Mouse (Mus musculus): ENCODE results near the gene Tor3a. TPM values are rescaled to one million over a fixed set of nuclear protein-coding genes. Genes with fewer than 3 reads are reported as not detected.

Gene Tor3a
- polyA plus RNA-seq, 1 experiment from 2014 or later: 17.1 TPM

DNA sequence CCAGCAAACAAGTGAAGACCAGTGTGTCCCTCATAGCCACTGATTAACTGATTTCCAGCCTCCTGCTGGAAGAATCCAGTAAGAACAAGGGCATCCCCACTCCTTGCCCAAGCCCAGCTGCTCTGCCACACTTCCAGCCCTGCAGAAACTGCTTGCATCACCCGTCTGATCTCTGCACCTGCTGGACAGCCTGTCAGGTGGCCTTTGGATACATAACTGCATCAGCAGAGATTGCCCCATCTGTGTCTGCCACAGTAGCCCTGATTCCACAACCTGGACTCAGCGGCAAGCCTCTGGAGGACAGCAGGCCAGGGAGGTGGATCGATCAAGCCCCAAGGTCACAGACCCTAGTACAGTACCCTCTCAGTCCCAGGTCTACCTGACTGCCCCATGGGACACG, 16.6 kb downstream of the Tor3a start:
- no peak overlapping the region for H3K4me3 ChIP-seq (ENCODE audit: low read depth, low read length)
- no peak overlapping the region for H3K27ac ChIP-seq (replicated peaks)
- ATAC-seq (ENCODE audit: low FRiP score, low TSS enrichment) (peak; percentile 25; the same call in 1 of the 2 replicates), DNase-seq (ENCODE audit: low spot score) (no peak)
- TF ChIP-seq EP300 (optimal IDR thresholded peaks at IDR 0.05) (no peak), CTCF (IDR thresholded peaks at IDR 0.05; ENCODE audit: low read depth) (peak; percentile 34; the same call in 1 of the 2 replicates)
- no peaks in the 10 kb centered on the region for H3K27me3 ChIP-seq (ENCODE audit: control insufficient read depth, insufficient read depth, low read length)
- peaks cover 2% of the 10 kb centered on the region; the same call in 1 of the 2 replicates for H3K4me1 ChIP-seq (replicated peaks; ENCODE audit: control insufficient read depth, insufficient read depth)
- no peak overlapping the region for H3K4me2 ChIP-seq (replicated peaks; ENCODE audit: low read depth)
- H3K9me3 ChIP-seq (ENCODE audit: control insufficient read depth, low read length): no peaks in the 10 kb centered on the region
- no peaks in the 10 kb centered on the region for H3K36me3 ChIP-seq (ENCODE audit: control insufficient read depth, insufficient read depth, low read length)
- WGBS: 77% methylated on average over 4 of the region's 4 CpGs
- H3K9ac ChIP-seq (ENCODE audit: low read length): no peak overlapping the region

DNA sequence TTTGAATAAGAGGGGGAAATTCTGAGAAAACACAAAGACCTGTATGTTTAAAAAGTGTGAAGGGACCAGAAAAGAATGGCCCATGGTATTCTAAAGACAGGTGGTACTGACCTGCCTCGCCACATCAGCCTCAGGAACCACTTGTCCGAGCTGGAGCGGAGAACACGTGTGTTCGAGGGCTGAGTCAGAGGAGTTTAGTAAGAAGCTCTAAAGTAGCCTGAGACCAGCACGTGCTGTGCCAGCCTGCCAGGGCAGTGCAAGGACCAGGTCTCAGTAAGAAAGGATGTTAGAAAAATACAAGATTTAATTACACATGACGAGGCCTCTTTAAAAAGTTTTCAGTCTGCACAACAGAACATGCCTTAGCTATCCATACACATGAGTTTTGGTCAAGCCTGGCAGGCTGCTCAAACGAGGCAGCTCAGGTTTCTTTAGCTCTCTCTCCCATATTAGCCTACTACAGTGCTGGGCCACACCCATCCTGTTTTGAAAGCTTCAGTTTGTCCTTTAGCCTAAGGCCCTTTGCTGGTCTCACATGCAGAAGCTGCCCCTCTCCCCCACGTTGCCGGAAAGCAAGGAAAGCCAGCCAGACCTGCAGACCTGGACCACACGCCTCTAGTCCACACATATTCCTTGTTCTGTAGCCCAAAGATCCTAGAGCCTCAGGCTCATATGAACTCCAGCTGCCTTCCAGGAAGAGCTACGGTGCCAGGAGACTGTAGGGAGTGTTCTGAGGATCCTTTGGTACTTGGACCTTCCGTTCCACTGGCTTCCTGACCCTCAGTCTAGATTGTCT, 19.2 kb downstream of the Tor3a start:
- no peak overlapping the region for H3K4me2 ChIP-seq (replicated peaks; ENCODE audit: low read depth)
- H3K4me1 ChIP-seq (replicated peaks; ENCODE audit: control insufficient read depth, insufficient read depth): peaks cover 2% of the 10 kb centered on the region; the same call in 1 of the 2 replicates
- WGBS: 62% methylated on average over 13 of the region's 13 CpGs
- peak overlapping the region; percentile 45 for H3K27ac ChIP-seq (replicated peaks)
- no peaks in the 10 kb centered on the region for H3K36me3 ChIP-seq (ENCODE audit: control insufficient read depth, insufficient read depth, low read length)
- DNase-seq (ENCODE audit: low spot score): no peak
- H3K9me3 ChIP-seq (ENCODE audit: control insufficient read depth, low read length): no peaks in the 10 kb centered on the region
- H3K27me3 ChIP-seq (ENCODE audit: control insufficient read depth, insufficient read depth, low read length): no peaks in the 10 kb centered on the region
- no peak overlapping the region for H3K9ac ChIP-seq (ENCODE audit: low read length)
- no peak overlapping the region for H3K4me3 ChIP-seq (ENCODE audit: low read depth, low read length)
- peak; percentile 23; the same call in 1 of the 2 replicates for ATAC-seq (ENCODE audit: low FRiP score, low TSS enrichment)
- TF ChIP-seq CTCF (IDR thresholded peaks at IDR 0.05; ENCODE audit: low read depth): no peak

DNA sequence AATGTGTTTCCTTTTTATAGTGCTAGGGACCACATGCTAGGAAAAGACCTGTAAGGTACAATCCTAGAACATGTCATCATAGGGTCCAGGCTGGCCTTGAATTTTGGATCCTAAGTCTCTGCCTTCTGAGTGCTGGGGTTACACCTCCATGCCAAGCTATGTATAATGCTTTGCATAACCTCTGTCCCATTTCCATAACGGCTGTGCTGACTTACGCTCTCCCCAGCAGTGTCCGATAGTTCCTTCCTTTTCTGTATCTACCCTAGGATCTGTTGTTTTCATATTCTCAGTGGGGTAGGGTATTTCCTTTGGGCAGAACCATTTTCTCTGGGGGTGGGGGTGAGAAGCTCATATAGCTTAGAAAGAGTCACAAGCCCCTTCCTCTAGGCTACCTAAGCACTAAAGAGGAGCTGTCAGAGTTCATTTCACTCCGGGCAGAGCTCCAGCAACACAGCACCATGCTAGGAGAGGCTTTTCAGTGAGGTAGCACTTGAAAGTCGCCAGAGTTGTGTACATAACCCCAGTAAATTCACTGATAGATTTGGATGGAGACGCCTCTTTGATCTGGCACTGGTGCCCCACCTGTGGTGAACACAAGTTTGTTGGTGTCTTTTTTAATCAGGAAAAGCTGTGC, 21.9 kb downstream of the Tor3a start:
- 45% methylated on average over 6 of the region's 6 CpGs for WGBS
- no peak for TF ChIP-seq EP300 (optimal IDR thresholded peaks at IDR 0.05)
- no peak for TF ChIP-seq CTCF (IDR thresholded peaks at IDR 0.05; ENCODE audit: low read depth)
- Histone ChIP-seq H3K4me3 (ENCODE audit: low read depth, low read length) (no peak overlapping the region), H3K27ac (replicated peaks) (0 out of 2 replicates have a peak overlapping the region, but pooled peaks have one; percentile 2), H3K36me3 (ENCODE audit: control insufficient read depth, insufficient read depth, low read length) (no peaks in the 10 kb centered on the region), H3K9ac (ENCODE audit: low read length) (no peak overlapping the region), H3K27me3 (ENCODE audit: control insufficient read depth, insufficient read depth, low read length) (no peaks in the 10 kb centered on the region), H3K4me2 (replicated peaks; ENCODE audit: low read depth) (no peak overlapping the region), H3K9me3 (ENCODE audit: control insufficient read depth, low read length) (no peaks in the 10 kb centered on the region), H3K4me1 (replicated peaks; ENCODE audit: control insufficient read depth, insufficient read depth) (no peaks in the 10 kb centered on the region)
- DNase-seq (ENCODE audit: low spot score): no peak
- no peak; the same call in 1 of the 2 replicates for ATAC-seq (ENCODE audit: low FRiP score, low TSS enrichment)

DNA sequence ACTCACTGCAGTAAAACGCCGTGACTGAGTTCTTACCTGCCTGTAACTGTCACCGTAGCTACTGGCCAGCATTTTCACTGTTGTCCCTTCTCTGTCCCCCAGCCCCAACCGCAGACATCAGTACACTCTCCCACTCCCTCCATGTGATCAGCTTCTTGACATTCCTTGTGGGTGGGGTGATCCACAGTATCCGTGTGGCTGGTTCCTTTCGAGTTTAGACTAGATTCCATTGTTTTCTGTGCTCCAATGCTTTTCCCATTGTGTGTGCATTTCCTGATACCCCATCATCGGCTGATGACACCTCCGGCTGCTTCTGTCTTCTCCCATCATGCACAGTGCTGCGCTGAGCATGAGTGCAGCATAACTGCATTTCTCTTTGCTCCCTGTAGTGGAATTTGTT, 23.5 kb downstream of the Tor3a start:
- no peaks in the 10 kb centered on the region for H3K9me3 ChIP-seq (ENCODE audit: control insufficient read depth, low read length)
- no peak for ATAC-seq (ENCODE audit: low FRiP score, low TSS enrichment)
- 77% methylated on average over 9 of the region's 9 CpGs for WGBS
- no peak overlapping the region for H3K27ac ChIP-seq (replicated peaks)
- H3K4me1 ChIP-seq (replicated peaks; ENCODE audit: control insufficient read depth, insufficient read depth): no peaks in the 10 kb centered on the region
- H3K36me3 ChIP-seq (ENCODE audit: control insufficient read depth, insufficient read depth, low read length): no peaks in the 10 kb centered on the region
- no peak overlapping the region for H3K4me2 ChIP-seq (replicated peaks; ENCODE audit: low read depth)
- DNase-seq (ENCODE audit: low spot score): no peak
- TF ChIP-seq CTCF (IDR thresholded peaks at IDR 0.05; ENCODE audit: low read depth): no peak
- no peaks in the 10 kb centered on the region for H3K27me3 ChIP-seq (ENCODE audit: control insufficient read depth, insufficient read depth, low read length)
- H3K4me3 ChIP-seq (ENCODE audit: low read depth, low read length): no peak overlapping the region
- H3K9ac ChIP-seq (ENCODE audit: low read length): no peak overlapping the region

DNA sequence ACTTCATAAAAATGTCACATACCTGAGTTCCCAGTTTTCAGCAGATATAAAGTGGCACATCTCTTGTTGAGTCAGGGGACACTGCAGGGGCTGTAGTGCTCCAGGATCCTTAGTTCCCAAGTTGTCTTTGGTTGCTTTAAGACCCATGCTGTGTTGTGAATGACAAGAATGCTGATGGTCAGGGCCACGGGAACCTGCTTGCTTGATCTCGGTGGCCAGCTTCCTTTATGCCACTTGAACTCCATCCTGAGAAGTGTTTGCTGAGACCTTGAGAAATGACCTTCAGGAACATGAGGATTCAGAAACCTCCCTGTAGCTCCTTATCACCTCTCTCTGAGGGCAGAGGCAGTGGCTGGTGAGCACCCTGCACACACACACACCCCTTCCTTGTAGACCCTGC, 25.5 kb downstream of the Tor3a start:
- no peaks in the 10 kb centered on the region for H3K27me3 ChIP-seq (ENCODE audit: control insufficient read depth, insufficient read depth, low read length)
- H3K9ac ChIP-seq (ENCODE audit: low read length): no peak overlapping the region
- DNase-seq (ENCODE audit: low spot score) (no peak), ATAC-seq (ENCODE audit: low FRiP score, low TSS enrichment) (no peak)
- no peak overlapping the region for H3K4me3 ChIP-seq (ENCODE audit: low read depth, low read length)
- no peak overlapping the region for H3K27ac ChIP-seq (replicated peaks)
- 39% methylated on average over 2 of the region's 2 CpGs for WGBS
- H3K9me3 ChIP-seq (ENCODE audit: control insufficient read depth, low read length): no peaks in the 10 kb centered on the region
- H3K36me3 ChIP-seq (ENCODE audit: control insufficient read depth, insufficient read depth, low read length): no peaks in the 10 kb centered on the region
- no peaks in the 10 kb centered on the region for H3K4me1 ChIP-seq (replicated peaks; ENCODE audit: control insufficient read depth, insufficient read depth)
- TF ChIP-seq CTCF (IDR thresholded peaks at IDR 0.05; ENCODE audit: low read depth) (no peak), EP300 (optimal IDR thresholded peaks at IDR 0.05) (no peak)
- no peak overlapping the region for H3K4me2 ChIP-seq (replicated peaks; ENCODE audit: low read depth)

- Histone ChIP-seq H3K27ac (replicated peaks) (no peak overlapping the region), H3K4me1 (replicated peaks; ENCODE audit: control insufficient read depth, insufficient read depth) (no peaks in the 10 kb centered on the region), H3K27me3 (ENCODE audit: control insufficient read depth, insufficient read depth, low read length) (no peaks in the 10 kb centered on the region), H3K4me2 (replicated peaks; ENCODE audit: low read depth) (no peak overlapping the region), H3K9me3 (ENCODE audit: control insufficient read depth, low read length) (no peaks in the 10 kb centered on the region), H3K4me3 (ENCODE audit: low read depth, low read length) (no peak overlapping the region), H3K36me3 (ENCODE audit: control insufficient read depth, insufficient read depth, low read length) (peaks cover 10% of the 10 kb centered on the region), H3K9ac (ENCODE audit: low read length) (no peak overlapping the region)
- DNase-seq (ENCODE audit: low spot score): no peak
- 81% methylated on average over 4 of the region's 4 CpGs for WGBS
- TF ChIP-seq EP300 (optimal IDR thresholded peaks at IDR 0.05): no peak
- TF ChIP-seq CTCF (IDR thresholded peaks at IDR 0.05; ENCODE audit: low read depth): no peak
- ATAC-seq (ENCODE audit: low FRiP score, low TSS enrichment): no peak
These were observed 28.2 kb downstream of the Tor3a start for GRCm38 (mm10) chr1:156645971-156646370.

All from stomach, postnatal 0 days (tissue).